Comparison of ENCODE assay signal across 27 mouse cellular contexts in the genomic region with DNA sequence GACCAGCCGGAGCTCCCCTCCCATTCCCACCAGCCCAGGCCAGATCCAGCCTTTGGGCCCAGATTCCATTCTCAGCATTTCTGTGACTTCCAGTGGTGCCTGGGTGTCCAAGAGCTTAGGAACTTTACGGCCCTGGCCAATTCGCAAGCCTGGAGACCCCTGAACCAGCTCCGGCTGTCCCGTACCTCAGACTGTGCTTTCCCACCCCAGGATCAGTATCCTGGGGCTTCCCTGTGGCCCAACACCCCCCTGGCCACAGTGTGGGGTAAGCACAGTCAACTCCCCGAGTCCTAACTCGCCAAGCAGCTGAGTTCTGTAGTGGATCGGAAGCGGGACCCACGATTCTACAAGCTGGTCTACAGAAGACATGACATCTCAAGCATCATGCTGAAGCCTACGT.
"Had no signal": no experiment of that assay in that cellular context is flagged by ENCODE, and none has a peak within 500 bp of the region (broad histone marks: within the 10 kb centered on the region; RNA-seq: fewer than 3 reads in every experiment).

No protein-coding gene starts in this region.

- H3K27me3 ChIP-seq: limb, embryonic 12.5 days; limb, embryonic 13.5 days; limb, embryonic 15.5 days; liver, embryonic 12.5 days; liver, embryonic 13.5 days; liver, embryonic 15.5 days; lung, embryonic 15.5 days had no signal

- DNase-seq: left cerebral cortex, postnatal 4 days; liver; liver, embryonic 13.5 days; liver, postnatal 0 days; lung, adult 18-20 months; lung, adult 2 months; lung, embryonic 14.5 days; lung, postnatal 10 days; lung, postnatal 14 days; lung, postnatal 36 days; lung, postnatal 4 days; midbrain, embryonic 14.5 days had no signal

- H3K4me3 ChIP-seq: limb, embryonic 10.5 days; limb, embryonic 12.5 days; limb, embryonic 13.5 days; limb, embryonic 15.5 days; liver, embryonic 12.5 days; liver, embryonic 13.5 days; liver, embryonic 15.5 days; lung, embryonic 15.5 days; megakaryocyte, embryonic 14.5 days; midbrain, embryonic 10.5 days; midbrain, embryonic 12.5 days; midbrain, embryonic 13.5 days; midbrain, embryonic 15.5 days; myocyte had no signal

- H3K4me1 ChIP-seq: limb, embryonic 12.5 days; liver, embryonic 12.5 days; liver, embryonic 13.5 days; liver, embryonic 15.5 days; midbrain, embryonic 10.5 days; midbrain, embryonic 12.5 days; midbrain, embryonic 13.5 days; midbrain, embryonic 15.5 days had no signal

- H3K36me3 ChIP-seq: limb, embryonic 10.5 days; limb, embryonic 12.5 days; limb, embryonic 13.5 days; limb, embryonic 15.5 days; liver, embryonic 12.5 days; liver, embryonic 13.5 days; liver, embryonic 15.5 days; lung, embryonic 15.5 days; midbrain, embryonic 10.5 days; midbrain, embryonic 12.5 days; midbrain, embryonic 13.5 days; midbrain, embryonic 15.5 days had no signal

- H3K9ac ChIP-seq: limb, embryonic 12.5 days; limb, embryonic 13.5 days; limb, embryonic 15.5 days; liver, embryonic 12.5 days; liver, embryonic 13.5 days; liver, embryonic 14.5 days; liver, embryonic 15.5 days; liver, postnatal 0 days; lung, embryonic 14.5 days; lung, embryonic 15.5 days; midbrain, embryonic 12.5 days; midbrain, embryonic 13.5 days; midbrain, embryonic 15.5 days had no signal

- H3K9me3 ChIP-seq: limb, embryonic 10.5 days; limb, embryonic 12.5 days; limb, embryonic 13.5 days; limb, embryonic 15.5 days; liver, embryonic 12.5 days; liver, embryonic 13.5 days; liver, embryonic 15.5 days; lung, embryonic 15.5 days; midbrain, embryonic 10.5 days; midbrain, embryonic 12.5 days; midbrain, embryonic 13.5 days; midbrain, embryonic 15.5 days had no signal

- H3K27ac ChIP-seq: limb, embryonic 10.5 days; limb, embryonic 12.5 days; limb, embryonic 13.5 days; limb, embryonic 15.5 days; liver, embryonic 12.5 days; liver, embryonic 13.5 days; liver, embryonic 14.5 days; liver, embryonic 15.5 days; lung, embryonic 15.5 days; macrophage; midbrain, embryonic 10.5 days; midbrain, embryonic 12.5 days; midbrain, embryonic 13.5 days; midbrain, embryonic 15.5 days had no signal
